Mouse (Mus musculus): Measurements from ENCODE around the gene Fmod.

The Fmod gene

GRCm38 (mm10) chr1:134037172-134037571, at the start of gene Fmod:
Fmod (plus strand) TSS chr1:134037254.
- no peak for DNase-seq (ENCODE audit: low spot score in 2 of 2)

- no peak for DNase-seq (ENCODE audit: low spot score in 2 of 2)
Observed at GRCm38 (mm10) chr1:133988845-133989244, 48.2 kb upstream of the Fmod start.

GRCm38 (mm10) chr1:133991277-133991676, 45.8 kb upstream of the Fmod start:
- no peak for DNase-seq (ENCODE audit: low spot score in 2 of 2)

GRCm38 (mm10) chr1:134005490-134005889, 31.6 kb upstream of the Fmod start:
- DNase-seq (ENCODE audit: low spot score in 2 of 2), result no peak

GRCm38 (mm10) chr1:134006105-134006764, 30.8 kb upstream of the Fmod start:
- DNase-seq (ENCODE audit: low spot score in 2 of 2), result no peak

- no peak for DNase-seq (ENCODE audit: low spot score in 2 of 2)
Observed at GRCm38 (mm10) chr1:134024293-134024971, 12.6 kb upstream of the Fmod start.

- DNase-seq (ENCODE audit: low spot score in 2 of 2), result no peak
Observed at GRCm38 (mm10) chr1:134025975-134026374, 11.1 kb upstream of the Fmod start.

GRCm38 (mm10) chr1:134026741-134027140, 10.3 kb upstream of the Fmod start:
- no peak for DNase-seq (ENCODE audit: low spot score in 2 of 2)

- DNase-seq (ENCODE audit: low spot score in 2 of 2), result peak in 1 of 2 experiments; percentile 56
Observed at GRCm38 (mm10) chr1:134028161-134028846, 8.8 kb upstream of the Fmod start.

- no peak for DNase-seq (ENCODE audit: low spot score in 2 of 2)
Observed at GRCm38 (mm10) chr1:134036492-134036891, 562 bp upstream of the Fmod start.

- no peak for DNase-seq (ENCODE audit: low spot score in 2 of 2)
Observed at GRCm38 (mm10) chr1:134038336-134038735, 1.3 kb downstream of the Fmod start.

- DNase-seq (ENCODE audit: low spot score in 2 of 2), result no peak
Observed at GRCm38 (mm10) chr1:134039361-134039760, 2.3 kb downstream of the Fmod start.

- no peak for DNase-seq (ENCODE audit: low spot score in 2 of 2)
Observed at GRCm38 (mm10) chr1:134041900-134042299, 4.8 kb downstream of the Fmod start.

GRCm38 (mm10) chr1:134042341-134042740, 5.3 kb downstream of the Fmod start:
- no peak for DNase-seq (ENCODE audit: low spot score in 2 of 2)

- DNase-seq (ENCODE audit: low spot score in 2 of 2), result no peak
Observed at GRCm38 (mm10) chr1:134044805-134045204, 7.8 kb downstream of the Fmod start.

GRCm38 (mm10) chr1:134045971-134046370, 8.9 kb downstream of the Fmod start:
- peak; percentile 72 to 84 for DNase-seq (ENCODE audit: low spot score in 2 of 2)

- DNase-seq (ENCODE audit: low spot score in 2 of 2), result no peak
Observed at GRCm38 (mm10) chr1:134046387-134046786, 9.3 kb downstream of the Fmod start.

GRCm38 (mm10) chr1:134047431-134047830, 10.4 kb downstream of the Fmod start:
- DNase-seq (ENCODE audit: low spot score in 2 of 2), result no peak

- DNase-seq (ENCODE audit: low spot score in 2 of 2), result peak in 1 of 2 experiments; percentile 77
Observed at GRCm38 (mm10) chr1:134048759-134049158, 11.7 kb downstream of the Fmod start.

- no peak for DNase-seq (ENCODE audit: low spot score in 2 of 2)
Observed at GRCm38 (mm10) chr1:134049542-134049941, 12.5 kb downstream of the Fmod start.

- peak; percentile 55 to 85 for DNase-seq (ENCODE audit: low spot score in 2 of 2)
Observed at GRCm38 (mm10) chr1:134053207-134053606, 16.2 kb downstream of the Fmod start.

- DNase-seq (ENCODE audit: low spot score in 2 of 2), result no peak
Observed at GRCm38 (mm10) chr1:134055058-134055457, 18.0 kb downstream of the Fmod start.
